Mouse (Mus musculus): ENCODE results near the gene Kcnh6. TPM values are rescaled to one million over a fixed set of nuclear protein-coding genes. Genes with fewer than 3 reads are reported as not detected.
"Not testable (repeated sequence)": the region's sequence is repeated elsewhere in the genome, so short reads cannot be mapped to it uniquely, and the experiment has no call there.

Gene Kcnh6
- polyA plus RNA-seq, 1 experiment from 2014 or later: 0.36 TPM

DNA sequence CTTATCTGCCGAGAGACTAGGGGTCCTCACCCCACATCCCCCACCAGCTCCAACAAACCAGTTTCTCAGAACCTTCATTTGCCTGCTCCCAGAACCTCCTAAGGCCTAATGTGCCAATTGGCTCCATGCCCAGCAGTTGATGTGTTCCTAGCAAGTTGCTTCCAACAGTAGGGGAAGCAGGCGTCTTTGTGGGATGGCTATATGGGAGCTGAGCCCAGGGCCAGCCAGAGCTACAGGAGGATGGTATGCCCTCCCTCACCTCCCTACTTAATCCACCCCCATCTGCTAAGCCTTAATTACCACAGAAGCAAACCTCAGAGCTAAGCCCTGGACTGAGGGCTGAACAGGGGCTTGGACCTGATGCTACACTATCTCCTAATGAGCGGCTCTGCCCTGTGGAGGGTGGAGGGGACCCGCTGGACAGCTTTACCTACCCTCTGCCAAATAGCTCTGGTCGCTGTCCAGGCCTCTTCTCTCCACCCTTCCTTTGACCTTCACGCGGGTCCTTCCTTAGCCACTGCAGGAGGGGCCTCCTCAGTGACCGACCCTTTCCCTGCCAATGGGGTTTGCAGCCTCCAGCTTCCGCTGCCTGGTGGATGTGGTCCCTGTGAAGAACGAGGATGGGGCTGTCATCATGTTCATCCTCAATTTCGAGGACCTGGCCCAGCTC, 5.8 kb downstream of the Kcnh6 start:
- Histone ChIP-seq H3K9me3 (no peaks in the 10 kb centered on the region), H3K27me3 (peaks cover 44% of the 10 kb centered on the region), H3K36me3 (no peaks in the 10 kb centered on the region), H3K4me1 (replicated peaks) (0 out of 2 replicates have a peak, but pooled peaks cover 5% of the 10 kb centered on the region), H3K4me3 (replicated peaks) (no peak overlapping the region), H3K27ac (no peak overlapping the region), H3K4me2 (no peak overlapping the region), H3K9ac (replicated peaks) (no peak overlapping the region)
- WGBS: 69% methylated on average over 11 of the region's 11 CpGs
- ATAC-seq (ENCODE audit: insufficient number of reproducible peaks, insufficient read depth, low FRiP score, low TSS enrichment, low read depth): no peak

DNA sequence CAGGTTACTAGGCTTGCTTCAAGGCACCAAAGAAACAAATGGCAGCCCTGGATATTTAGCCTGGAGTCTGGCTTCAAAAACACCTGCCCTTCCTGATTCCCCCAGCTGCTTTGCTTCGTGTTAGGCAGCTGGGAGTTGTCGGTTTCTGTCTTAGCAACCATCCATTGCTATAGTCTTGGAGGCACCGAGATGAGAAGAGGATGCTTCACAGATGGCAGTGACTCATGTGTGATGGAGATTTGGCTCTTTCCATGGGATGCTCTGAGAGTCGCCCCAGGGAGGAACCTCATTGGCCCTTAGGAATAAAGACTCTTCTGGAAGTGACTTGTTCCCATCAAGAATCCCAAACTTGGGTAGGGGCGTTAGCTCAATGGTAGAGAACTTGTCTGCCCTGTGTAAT, 8.5 kb downstream of the Kcnh6 start:
- Histone ChIP-seq H3K36me3 (no peaks in the 10 kb centered on the region), H3K27ac (no peak overlapping the region), H3K9me3 (no peaks in the 10 kb centered on the region), H3K4me2 (no peak overlapping the region), H3K4me1 (replicated peaks) (peaks cover 14% of the 10 kb centered on the region), H3K4me3 (replicated peaks) (no peak overlapping the region), H3K9ac (replicated peaks) (no peak overlapping the region), H3K27me3 (peaks cover 46% of the 10 kb centered on the region)
- no peak for ATAC-seq (ENCODE audit: insufficient number of reproducible peaks, insufficient read depth, low FRiP score, low TSS enrichment, low read depth)
- WGBS: 79% methylated on average over 5 of the region's 5 CpGs

DNA sequence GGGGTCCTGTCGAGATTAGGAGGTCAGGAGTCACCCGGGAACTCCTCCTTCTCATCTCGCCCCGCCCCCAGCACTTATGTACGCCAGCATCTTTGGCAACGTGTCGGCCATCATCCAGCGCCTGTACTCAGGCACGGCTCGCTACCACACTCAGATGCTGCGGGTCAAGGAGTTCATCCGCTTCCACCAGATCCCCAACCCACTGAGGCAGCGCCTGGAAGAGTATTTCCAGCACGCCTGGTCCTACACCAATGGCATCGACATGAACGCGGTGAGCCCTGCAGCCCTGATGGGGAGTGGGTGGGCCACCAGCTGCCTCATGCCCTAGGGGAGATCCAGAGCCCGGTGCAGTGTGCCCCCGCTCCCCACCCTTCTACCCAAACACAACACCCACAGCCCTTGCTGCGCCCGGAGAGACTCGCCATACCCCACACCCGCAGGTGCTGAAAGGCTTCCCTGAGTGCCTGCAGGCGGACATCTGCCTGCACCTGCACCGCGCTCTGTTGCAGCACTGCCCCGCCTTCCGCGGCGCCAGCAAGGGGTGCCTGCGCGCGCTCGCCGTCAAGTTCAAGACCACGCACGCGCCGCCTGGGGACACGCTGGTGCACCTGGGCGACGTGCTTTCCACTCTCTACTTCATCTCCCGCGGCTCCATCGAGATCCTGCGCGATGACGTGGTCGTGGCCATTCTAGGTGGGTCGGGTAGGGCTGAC, 12.3 kb downstream of the Kcnh6 start:
- under 1% methylated on average over 50 of the region's 50 CpGs for WGBS
- H3K4me2 ChIP-seq: peak overlapping the region; percentile 57
- peaks cover 9% of the 10 kb centered on the region for H3K4me1 ChIP-seq (replicated peaks)
- peak overlapping the region; percentile 35 for H3K4me3 ChIP-seq (replicated peaks)
- peaks cover 40% of the 10 kb centered on the region for H3K27me3 ChIP-seq
- no peaks in the 10 kb centered on the region for H3K9me3 ChIP-seq
- H3K27ac ChIP-seq: no peak overlapping the region
- no peaks in the 10 kb centered on the region for H3K36me3 ChIP-seq
- ATAC-seq (ENCODE audit: insufficient number of reproducible peaks, insufficient read depth, low FRiP score, low TSS enrichment, low read depth): no peak
- H3K9ac ChIP-seq (replicated peaks): peak overlapping the region; percentile 42

GRCm38 (mm10) chr11:106025774-106026173, 17.9 kb downstream of the Kcnh6 start:
- ATAC-seq (ENCODE audit: insufficient number of reproducible peaks, insufficient read depth, low FRiP score, low TSS enrichment, low read depth): no peak
- no peak overlapping the region for H3K9ac ChIP-seq (replicated peaks)
- no peak overlapping the region for H3K4me3 ChIP-seq (replicated peaks)
- H3K9me3 ChIP-seq: no peaks in the 10 kb centered on the region
- H3K4me1 ChIP-seq (replicated peaks): no peaks in the 10 kb centered on the region
- 86% methylated on average over 3 of the region's 3 CpGs for WGBS
- H3K27ac ChIP-seq: no peak overlapping the region
- peaks cover 10% of the 10 kb centered on the region for H3K36me3 ChIP-seq
- no peak overlapping the region for H3K4me2 ChIP-seq
- peaks cover 13% of the 10 kb centered on the region for H3K27me3 ChIP-seq

GRCm38 (mm10) chr11:106026465-106027151, 18.7 kb downstream of the Kcnh6 start:
- Histone ChIP-seq H3K4me3 (replicated peaks) (no peak overlapping the region), H3K4me1 (replicated peaks) (no peaks in the 10 kb centered on the region), H3K9ac (replicated peaks) (no peak overlapping the region), H3K27ac (no peak overlapping the region), H3K9me3 (no peaks in the 10 kb centered on the region), H3K4me2 (no peak overlapping the region), H3K27me3 (peaks cover 5% of the 10 kb centered on the region), H3K36me3 (peaks cover 10% of the 10 kb centered on the region)
- ATAC-seq (ENCODE audit: insufficient number of reproducible peaks, insufficient read depth, low FRiP score, low TSS enrichment, low read depth): no peak; the same call in 1 of the 2 replicates
- WGBS: 35% methylated on average over 11 of the region's 11 CpGs

GRCm38 (mm10) chr11:106027607-106028006, 19.7 kb downstream of the Kcnh6 start:
- Histone ChIP-seq H3K27ac (no peak overlapping the region), H3K9ac (replicated peaks) (no peak overlapping the region), H3K4me3 (replicated peaks) (no peak overlapping the region), H3K9me3 (no peaks in the 10 kb centered on the region), H3K27me3 (no peaks in the 10 kb centered on the region; the same call in 1 of the 2 replicates), H3K4me1 (replicated peaks) (no peaks in the 10 kb centered on the region), H3K36me3 (peaks cover 10% of the 10 kb centered on the region), H3K4me2 (no peak overlapping the region)
- ATAC-seq (ENCODE audit: insufficient number of reproducible peaks, insufficient read depth, low FRiP score, low TSS enrichment, low read depth): 0 out of 2 replicates have a peak, but pooled peaks have one; percentile 20
- 91% methylated on average over 5 of the region's 5 CpGs for WGBS

DNA sequence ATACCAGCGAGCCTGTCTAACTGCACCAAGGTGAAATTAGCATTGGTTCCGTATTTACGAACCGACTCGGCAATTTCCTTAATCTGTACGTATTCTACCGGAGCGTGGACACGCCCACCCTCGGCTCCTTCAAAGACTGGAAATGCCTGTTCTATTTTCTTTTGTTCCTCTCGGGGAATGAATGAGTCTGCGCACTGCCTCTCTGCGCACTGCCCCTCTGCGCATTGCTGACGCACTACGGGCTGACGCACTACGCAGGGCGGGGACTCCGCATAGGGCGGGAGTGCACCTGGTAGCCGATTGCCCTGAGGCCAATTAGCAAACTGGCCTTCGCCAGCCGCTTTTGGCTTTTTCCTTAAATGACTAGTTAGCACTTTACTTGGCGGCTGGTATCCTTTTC, 24.1 kb downstream of the Kcnh6 start:
- H3K4me2 ChIP-seq: 0 out of 2 replicates have a peak overlapping the region, but pooled peaks have one; percentile 35

GRCm38 (mm10) chr11:106033491-106033919, 25.6 kb downstream of the Kcnh6 start:
- no peaks in the 10 kb centered on the region for H3K9me3 ChIP-seq
- peak overlapping the region; percentile 54 for H3K4me2 ChIP-seq
- peak overlapping the region; percentile 90 for H3K27ac ChIP-seq
- peak overlapping the region; percentile 30 for H3K4me3 ChIP-seq (replicated peaks)
- H3K9ac ChIP-seq (replicated peaks): peak overlapping the region; percentile 51
- peak; percentile 53 for ATAC-seq (ENCODE audit: insufficient number of reproducible peaks, insufficient read depth, low FRiP score, low TSS enrichment, low read depth)
- H3K36me3 ChIP-seq: no peaks in the 10 kb centered on the region
- peaks cover 19% of the 10 kb centered on the region for H3K4me1 ChIP-seq (replicated peaks)
- 27% methylated on average over 11 of the region's 11 CpGs for WGBS
- no peaks in the 10 kb centered on the region for H3K27me3 ChIP-seq

More for the DNA sequence above, 24.1 kb downstream of the Kcnh6 start:
- H3K9ac ChIP-seq (replicated peaks); H3K36me3 ChIP-seq; ATAC-seq (ENCODE audit: insufficient number of reproducible peaks, insufficient read depth, low FRiP score, low TSS enrichment, low read depth); H3K27me3 ChIP-seq; H3K9me3 ChIP-seq; H3K27ac ChIP-seq; H3K4me1 ChIP-seq (replicated peaks): not testable (repeated sequence)
- WGBS: 40% methylated on average over 14 of the region's 25 CpGs
- H3K4me3 ChIP-seq (replicated peaks): peak overlapping the region; percentile 41

GRCm38 (mm10) chr11:106034986-106035385, 27.1 kb downstream of the Kcnh6 start:
- ATAC-seq (ENCODE audit: insufficient number of reproducible peaks, insufficient read depth, low FRiP score, low TSS enrichment, low read depth): no peak
- Histone ChIP-seq H3K27ac (no peak overlapping the region), H3K27me3 (no peaks in the 10 kb centered on the region), H3K36me3 (no peaks in the 10 kb centered on the region), H3K4me1 (replicated peaks) (peaks cover 24% of the 10 kb centered on the region), H3K9ac (replicated peaks) (no peak overlapping the region), H3K9me3 (no peaks in the 10 kb centered on the region), H3K4me3 (replicated peaks) (no peak overlapping the region), H3K4me2 (no peak overlapping the region)
- 87% methylated on average over 9 of the region's 9 CpGs for WGBS

GRCm38 (mm10) chr11:106036548-106037417, 28.9 kb downstream of the Kcnh6 start, which contains the start of gene Dcaf7:
TSS of gene Dcaf7 (plus strand) at chr11:106036872.
- Histone ChIP-seq H3K27me3 (no peaks in the 10 kb centered on the region), H3K4me3 (replicated peaks) (peak within 1 kb of the TSS; percentile 98), H3K27ac (peak within 1 kb of the TSS; percentile 93), H3K36me3 (0 out of 2 replicates have a peak, but pooled peaks cover 3% of the 10 kb centered on the region), H3K9ac (replicated peaks) (peak within 1 kb of the TSS; percentile 89), H3K9me3 (no peaks in the 10 kb centered on the region), H3K4me2 (peak within 1 kb of the TSS; percentile 93), H3K4me1 (replicated peaks) (peaks cover 24% of the 10 kb centered on the region)
- WGBS: under 1% methylated on average over 66 of the region's 66 CpGs
- peak; percentile 99 for ATAC-seq (ENCODE audit: insufficient number of reproducible peaks, insufficient read depth, low FRiP score, low TSS enrichment, low read depth)

Data from limb, embryonic 12.5 days (tissue).